Mouse (Mus musculus) cerebellum, postnatal 36 days (tissue): Measurements from ENCODE around the gene Gpatch2l.

Experiments used
- DNase-seq, 2 experiments: peaks; one replicate each; pipeline ENCODE4 v3.0.0; 2021 to 2022; ENCODE audit warnings: mixed read lengths in 2 of 2

Gpatch2l gene

GRCm38 (mm10) chr12:86280000-86280399 is 38.3 kb downstream of the Gpatch2l start:
- DNase-seq = no peak

DNA sequence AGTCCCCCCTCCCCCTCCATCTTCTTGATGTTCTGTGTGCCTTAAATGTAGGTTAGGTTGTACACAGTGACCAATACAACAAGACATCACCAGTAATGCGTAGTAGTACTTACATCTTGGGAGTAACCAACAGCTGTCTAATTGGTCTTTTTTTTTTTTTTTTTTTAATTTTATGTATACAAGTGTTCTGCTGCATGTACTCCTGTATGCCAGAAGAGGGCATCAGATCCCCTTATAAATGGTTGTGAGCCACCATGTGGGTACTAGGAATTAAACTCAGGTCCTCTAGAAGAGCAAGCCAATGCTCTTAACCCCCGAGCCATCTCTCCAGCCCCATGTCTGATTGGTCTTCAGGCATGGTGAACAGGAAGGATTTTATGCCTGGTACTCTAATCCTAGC is 44.0 kb downstream of the Gpatch2l start:
- DNase-seq = no peak

DNA sequence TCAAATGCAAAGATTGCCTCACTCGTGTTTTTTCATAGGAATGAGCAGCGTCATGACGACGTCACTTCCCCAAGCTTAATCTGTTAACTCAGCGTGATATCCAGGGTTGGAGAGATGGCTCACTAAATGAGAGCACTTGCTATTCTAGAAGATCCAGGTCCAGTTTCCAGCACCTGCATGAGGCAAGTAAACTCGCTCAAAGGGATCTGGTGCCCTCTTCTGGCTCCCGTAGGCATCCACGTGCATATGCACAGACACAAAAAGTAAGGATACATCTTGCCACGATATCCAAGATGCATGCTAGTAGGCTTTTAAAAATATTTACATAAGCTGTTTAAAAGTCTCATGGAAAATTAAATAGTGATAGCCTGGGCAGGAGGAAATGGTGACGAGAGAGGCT is 55.8 kb downstream of the Gpatch2l start:
- no peak for DNase-seq

DNA sequence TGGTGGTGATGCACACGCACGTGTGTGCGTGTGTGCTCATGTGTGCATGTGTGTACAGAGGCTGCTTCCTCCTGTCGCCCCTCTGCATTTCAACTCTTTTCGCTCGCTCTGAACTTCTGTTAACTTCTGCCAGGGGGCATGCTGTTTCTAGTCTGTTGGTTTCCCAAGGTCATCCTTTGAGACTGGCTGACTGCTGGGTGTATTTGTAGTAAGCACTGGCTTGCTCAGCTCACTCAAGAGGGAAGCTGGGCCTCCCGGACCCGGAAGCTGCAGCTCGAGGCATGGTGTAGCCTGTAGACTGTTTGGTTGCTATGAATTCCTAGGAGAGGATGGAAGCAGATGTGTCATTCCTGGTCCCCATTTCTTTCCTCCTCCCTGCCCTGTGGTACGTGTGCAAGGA is 61.3 kb downstream of the Gpatch2l start:
- DNase-seq = no peak

- DNase-seq = no peak
Observed at GRCm38 (mm10) chr12:86305045-86305444, 63.4 kb downstream of the Gpatch2l start.

DNA sequence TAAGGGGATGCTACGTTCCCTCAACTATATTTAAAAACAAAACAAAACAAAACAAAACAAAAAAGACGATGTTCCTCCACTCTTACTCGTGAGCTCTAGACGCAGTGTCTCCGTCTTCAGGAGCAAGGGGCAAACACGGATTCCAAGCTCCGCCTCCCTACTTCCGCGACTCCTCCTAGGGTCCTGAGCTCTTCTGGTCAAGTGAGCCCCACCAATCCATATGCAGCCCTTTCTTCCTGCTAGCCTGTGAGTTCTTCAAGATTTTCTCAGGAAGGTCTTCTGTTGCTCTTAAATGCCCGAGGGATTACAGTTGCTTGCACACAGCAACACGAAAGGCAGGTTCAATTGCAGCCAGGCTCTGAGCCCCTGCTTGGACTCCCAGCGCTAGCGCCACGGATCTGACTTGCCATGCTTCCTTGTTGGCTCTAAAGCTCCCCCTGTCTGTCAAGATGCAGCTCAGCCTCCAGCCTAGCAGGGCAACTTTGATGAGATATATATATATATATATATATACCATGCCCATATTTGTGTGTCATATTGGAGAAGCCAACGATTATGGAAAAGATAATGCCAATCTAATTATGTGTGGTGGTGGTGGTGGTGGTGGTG is 64.1 kb downstream of the Gpatch2l start:
- no peak for DNase-seq

GRCm38 (mm10) chr12:86309474-86309873 is 67.8 kb downstream of the Gpatch2l start:
- no peak for DNase-seq

DNA sequence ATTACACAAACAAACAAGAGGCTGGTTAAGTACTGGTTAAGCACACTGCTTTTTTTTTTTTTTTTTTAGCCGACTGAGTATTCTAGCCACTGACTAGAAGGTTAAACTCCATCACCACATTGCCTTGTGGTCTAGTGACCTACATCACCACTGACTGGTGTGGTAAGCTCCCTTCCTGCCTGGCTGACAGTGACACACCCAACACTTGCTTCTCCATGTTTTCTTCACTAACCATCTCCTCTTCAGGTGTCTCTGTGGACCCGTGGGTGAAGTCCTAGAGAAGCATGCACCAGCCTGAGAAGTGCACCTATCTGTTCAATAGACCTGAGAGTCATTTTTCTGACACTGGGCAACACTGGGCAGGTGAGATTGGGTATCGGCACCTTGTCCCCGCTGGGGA is 68.2 kb downstream of the Gpatch2l start:
- no peak for DNase-seq

DNA sequence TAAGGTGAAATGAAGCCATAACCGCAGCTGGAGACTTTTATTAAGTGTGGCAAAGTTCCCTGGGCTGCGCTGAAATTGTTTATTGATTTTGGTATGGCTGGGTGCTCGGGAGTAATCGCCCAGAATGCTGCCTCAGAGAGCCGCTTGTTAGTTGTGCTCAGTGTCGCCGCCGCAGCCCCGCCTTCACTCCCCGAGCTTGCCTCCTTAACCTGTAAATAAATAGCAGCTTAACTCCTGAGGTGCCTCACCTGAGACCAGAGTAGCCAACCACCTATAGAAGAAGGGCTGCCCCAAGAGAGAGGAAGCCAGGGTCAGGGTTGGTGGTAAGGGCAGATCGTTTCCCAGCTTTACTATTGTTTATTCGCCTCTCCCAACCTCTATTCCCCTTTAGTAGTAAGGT is 79.0 kb downstream of the Gpatch2l start:
- DNase-seq = no peak

GRCm38 (mm10) chr12:86324297-86324696 is 82.6 kb downstream of the Gpatch2l start:
- DNase-seq = no peak

DNA sequence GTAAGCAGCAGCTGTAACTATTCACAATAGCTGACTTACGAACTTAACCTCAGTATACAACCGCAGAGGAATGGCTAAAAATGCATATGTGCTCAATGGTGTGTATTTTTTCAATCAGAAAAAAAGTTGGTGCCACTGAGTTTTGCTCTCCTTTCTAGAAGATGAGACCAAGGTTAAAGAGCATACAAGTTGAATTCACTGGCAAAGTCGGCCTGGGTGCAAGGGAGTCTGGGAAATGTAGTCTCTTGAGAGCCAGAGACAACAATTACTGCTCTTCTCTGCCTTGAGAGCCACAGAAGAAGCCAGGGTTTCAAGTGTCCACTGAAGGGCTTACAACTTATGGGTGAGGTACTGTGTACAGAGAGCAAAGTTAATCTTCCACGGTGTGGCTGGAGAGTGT is 88.2 kb downstream of the Gpatch2l start:
- no peak for DNase-seq

DNA sequence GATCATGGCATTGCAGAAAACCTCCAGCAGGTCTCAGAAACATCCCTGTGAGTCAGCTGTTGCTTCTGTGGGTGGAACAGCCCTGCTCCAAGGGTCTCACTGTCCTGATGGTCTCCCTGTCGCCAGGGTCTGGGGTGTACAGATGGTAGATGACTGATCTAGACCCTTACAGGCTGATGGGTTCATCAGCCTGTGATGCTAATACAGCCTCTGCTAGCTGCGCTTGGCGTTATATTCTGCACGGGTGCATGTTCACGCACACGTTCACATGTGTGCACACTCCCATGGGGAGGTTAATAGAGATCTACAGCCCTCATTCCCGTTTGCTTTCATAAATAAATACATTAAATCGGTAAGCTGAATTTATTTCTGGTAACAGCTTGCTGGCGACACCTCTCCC is 89.0 kb downstream of the Gpatch2l start:
- no peak for DNase-seq

GRCm38 (mm10) chr12:86331248-86331647 is 89.6 kb downstream of the Gpatch2l start:
- no peak for DNase-seq

DNA sequence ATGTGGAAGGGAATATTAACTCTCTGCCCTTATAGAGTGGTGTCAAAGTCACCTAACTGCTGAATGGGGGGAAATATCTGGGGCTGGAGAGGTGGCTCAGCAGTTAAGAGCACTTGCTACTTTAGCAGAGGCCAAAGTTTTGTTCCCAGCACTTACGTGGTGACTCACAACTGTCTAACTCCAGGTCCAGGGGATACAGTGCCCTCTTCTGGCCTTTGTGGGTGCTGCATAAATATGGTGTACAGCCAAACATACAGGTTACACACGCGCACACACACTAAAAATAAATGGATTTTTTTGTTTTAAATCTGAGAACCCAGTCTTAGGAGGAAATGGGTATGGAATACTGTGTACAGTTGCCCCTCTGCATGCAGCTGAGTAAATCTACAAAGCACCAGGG is 94.6 kb downstream of the Gpatch2l start:
- no peak for DNase-seq

DNA sequence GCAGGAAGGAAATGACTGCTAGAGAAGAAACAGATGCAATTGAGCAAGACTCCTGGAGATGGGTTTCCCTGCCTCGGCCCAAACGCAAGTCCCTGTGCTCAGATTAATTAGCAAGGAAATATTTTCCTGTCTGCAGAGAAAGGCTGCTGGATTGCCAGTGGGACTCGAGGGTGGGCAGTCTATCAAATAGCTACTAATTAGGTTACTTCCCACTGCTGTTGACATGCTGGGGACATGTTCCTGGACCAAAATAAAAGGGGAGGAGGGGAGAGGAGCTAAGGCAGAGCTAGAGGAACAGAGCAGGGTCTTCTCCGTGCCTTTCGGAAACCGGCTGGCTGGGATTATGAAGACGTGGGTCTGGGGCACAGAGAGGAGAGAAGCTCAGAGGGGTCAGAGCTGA is 95.2 kb downstream of the Gpatch2l start:
- no peak for DNase-seq
